ENCODE assay signal across 21 mouse cellular contexts in the genomic region with DNA sequence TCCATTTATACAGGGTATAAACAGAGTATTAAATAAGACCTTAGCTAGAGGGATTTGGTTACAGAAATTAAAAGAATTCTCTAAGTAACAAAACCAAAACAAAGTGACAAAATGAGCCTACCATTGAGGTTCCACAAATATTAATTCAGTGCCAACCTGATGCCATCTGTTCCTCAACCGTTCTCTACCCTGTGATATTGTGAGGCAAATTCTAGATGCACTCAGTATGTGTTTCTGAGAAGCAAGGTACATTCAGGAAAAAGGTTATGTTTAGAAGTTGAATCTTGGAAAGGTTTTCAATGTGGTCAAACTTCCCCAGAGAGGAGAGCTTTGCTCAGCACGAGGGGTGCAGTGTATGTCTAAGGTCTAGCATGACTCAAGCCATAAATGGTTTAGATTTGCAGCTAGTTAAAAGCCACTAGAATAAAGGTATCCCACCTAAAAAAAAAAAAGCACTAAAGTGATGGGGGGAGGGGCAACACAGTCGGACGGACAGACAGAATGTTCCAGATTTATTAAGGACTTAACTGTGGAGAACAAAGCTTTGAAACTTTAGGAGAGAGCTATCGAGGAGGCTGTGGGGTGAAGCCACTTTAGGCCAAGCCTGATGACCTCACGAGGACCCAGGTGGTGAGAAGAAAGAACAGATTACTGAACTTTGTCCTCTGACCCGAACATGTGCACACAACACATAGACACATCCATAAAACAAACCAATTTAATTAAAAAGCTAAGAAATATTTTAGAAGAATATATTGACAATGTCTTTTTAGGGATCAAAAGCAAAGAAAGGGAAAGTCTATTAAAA. TPM values are rescaled to one million over a fixed set of nuclear protein-coding genes. Genes with fewer than 3 reads are reported as not detected.
DNase-seq lines count a peak whose midpoint lies in the region; ATAC-seq and TF ChIP-seq lines count a peak whose summit lies in the region.
"Had no signal": no experiment of that assay in that cellular context is flagged by ENCODE, and none has a peak within 500 bp of the region (broad histone marks: within the 10 kb centered on the region; RNA-seq: fewer than 3 reads in every experiment).

No protein-coding gene starts in this region.

- no peak for TF ChIP-seq EP300 in CH12.LX (IDR thresholded peaks at IDR 0.05; ENCODE audit: low read length)

- H3K4me1 ChIP-seq in CH12.LX (ENCODE audit: control insufficient read depth in 1 of 2, insufficient read depth in 2 of 2), result peaks cover 35 to 63% of the 10 kb centered on the region in 2 experiments

- in situ Hi-C loops in CH12.LX (cut with MboI; ENCODE audit: low pct_ligation_motif_present, low pct_unique_long_range_greater_than_20kb, low sequenced_read_pairs), result no loop called here

- no peak overlapping the region for H3K4me2 ChIP-seq in CH12.LX (ENCODE audit: insufficient read depth, low read depth, poor library complexity, severe bottlenecking)
- H3K4me2 ChIP-seq: embryonic facial prominence, embryonic 15.5 days; heart, embryonic 13.5 days; hindbrain, embryonic 15.5 days had no signal

- H3K27me3 ChIP-seq in CH12.LX (replicated peaks), result no peaks in the 10 kb centered on the region
- H3K27me3 ChIP-seq: embryonic facial prominence, embryonic 15.5 days; heart, embryonic 13.5 days; hindbrain, embryonic 15.5 days; Patski had no signal

- no peak for TF ChIP-seq POLR2A in CH12.LX (IDR thresholded peaks at IDR 0.05; ENCODE audit: low read depth, low read length)

- TF ChIP-seq CTCF in layer of hippocampus, adult 2 months (conservative IDR thresholded peaks at IDR 0.05), result no peak
- TF ChIP-seq CTCF in CH12.LX (conservative IDR thresholded peaks at IDR 0.05 in 1 of 2, IDR thresholded peaks at IDR 0.05 in 1 of 2; ENCODE audit: low read depth in 2 of 2, low read length in 2 of 2), result no peak

- no peak for ATAC-seq in megakaryocyte, adult 5-6 weeks (ENCODE audit: poor library complexity, severe bottlenecking)
- ATAC-seq: activated CD4-positive, CD25-positive, alpha-beta regulatory T cell, adult 4 months; forebrain, embryonic 14.5 days; Patski had no signal

- no peak overlapping the region for H3K4me3 ChIP-seq in layer of hippocampus, adult 2 months
- H3K4me3 ChIP-seq in CH12.LX (replicated peaks in 1 of 3; ENCODE audit: low read depth in 2 of 3, low read length in 2 of 3, poor library complexity in 1 of 3), result no peak overlapping the region
- H3K4me3 ChIP-seq: embryonic facial prominence, embryonic 15.5 days; erythroblast, embryonic 14.5 days; forebrain, embryonic 10.5 days; heart, embryonic 13.5 days; hindbrain, embryonic 15.5 days had no signal

- DNase-seq in cerebellum, adult 18-20 months, result peak; percentile 62 to 77
- no peak for DNase-seq in cerebellum, adult 11-12 months
- no peak for DNase-seq in layer of hippocampus, adult 2 months (ENCODE audit: low spot score in 2 of 2)
- DNase-seq in layer of hippocampus, postnatal 10 days (ENCODE audit: low spot score in 2 of 2), result no peak
- DNase-seq in CH12.LX (ENCODE audit: extremely low read depth), result no peak
- DNase-seq in cerebellum, adult 8-10 months, result peak; percentile 56
- DNase-seq in kidney, adult 9 months, result no peak
- DNase-seq: adrenal gland, postnatal 14 days; embryo, embryonic 11 days; gastrocnemius, postnatal 36 days; heart, adult 11 months; heart, postnatal 36 days had no signal

- dilution Hi-C loops in CH12.LX (cut with MboI; ENCODE audit: extremely low pct_ligation_motif_present, extremely low pct_unique_long_range_greater_than_20kb, low sequenced_read_pairs), result no loop called here

- peak overlapping the region; percentile 68; the same call in 1 of the 2 replicates for H3K27ac ChIP-seq in layer of hippocampus, adult 2 months
- no peak overlapping the region for H3K27ac ChIP-seq in CH12.LX (ENCODE audit: insufficient read depth, low read depth)
- H3K27ac ChIP-seq: embryonic facial prominence, embryonic 15.5 days; forebrain, embryonic 10.5 days; heart, embryonic 13.5 days; hindbrain, embryonic 15.5 days had no signal

- H3K36me3 ChIP-seq in CH12.LX (replicated peaks in 1 of 2; ENCODE audit: control insufficient read depth in 1 of 2, insufficient read depth in 1 of 2, low read length in 1 of 2), result peaks cover 19 to 51% of the 10 kb centered on the region in 2 experiments
- H3K36me3 ChIP-seq: embryonic facial prominence, embryonic 15.5 days; heart, embryonic 13.5 days; hindbrain, embryonic 15.5 days had no signal

- no peak for TF ChIP-seq RAD21 in CH12.LX (IDR thresholded peaks at IDR 0.05; ENCODE audit: low read depth, low read length)

- no peaks in the 10 kb centered on the region for H3K9me3 ChIP-seq in CH12.LX (replicated peaks; ENCODE audit: low read length)
- H3K9me3 ChIP-seq: embryonic facial prominence, embryonic 15.5 days; forebrain, embryonic 10.5 days; heart, embryonic 13.5 days; hindbrain, embryonic 15.5 days had no signal

- H3K79me2 ChIP-seq in CH12.LX (replicated peaks; ENCODE audit: control insufficient read depth, extremely low read depth, insufficient read depth, poor library complexity, severe bottlenecking), result peaks cover 93% of the 10 kb centered on the region

- H3K9ac ChIP-seq in CH12.LX (ENCODE audit: insufficient read depth, low read depth), result peak overlapping the region; percentile 9
- H3K9ac ChIP-seq: embryonic facial prominence, embryonic 15.5 days; heart, embryonic 13.5 days; hindbrain, embryonic 15.5 days had no signal

TF ChIP-seq in CH12.LX, 34 proteins besides CTCF, POLR2A, EP300 and RAD21:
- TF ChIP-seq ZNF384 (IDR thresholded peaks at IDR 0.05; ENCODE audit: low read depth, low read length) (peak; percentile 45; the same call in 1 of the 2 replicates), GABPA (IDR thresholded peaks at IDR 0.05; ENCODE audit: insufficient replicate concordance, low read depth, low read length) (no peak)

RNA-seq across cellular contexts. Expression of gene Bcl2l1, which starts 31.4 kb away (rescaled TPM):
- 100 to 1,000 TPM; 129 to 134 TPM for total RNA-seq in layer of hippocampus, adult 2 months (2021)
- 100 to 1,000 TPM; 109 to 117 TPM for total RNA-seq in layer of hippocampus, postnatal 10 days (2021)
- 47.7 and 80.3 TPM in 2 replicates for total RNA-seq in CH12.LX (2012; rRNA removed)
- total RNA-seq in CH12.LX (2014; rRNA removed), result 13.7 and 21.3 TPM in 2 replicates
- 33.2 and 34.5 TPM in 2 replicates for polyA plus RNA-seq in CH12.LX (2012; ENCODE audit: insufficient read length, low read depth)
- 7.1 and 9.3 TPM in 2 replicates for total RNA-seq in megakaryocyte, adult 5-6 weeks (2015)
- 9.3 and 12.8 TPM in 2 replicates for total RNA-seq in megakaryocyte, adult 5-6 weeks (2017)

RNA-seq across cellular contexts. Expression of gene Cox4i2, which starts 46.2 kb away (rescaled TPM):
- total RNA-seq in layer of hippocampus, adult 2 months (2021), result 1 to 10 TPM; 1.4 to 1.6 TPM
- 1 to 10 TPM; 2.1 to 2.5 TPM for total RNA-seq in layer of hippocampus, postnatal 10 days (2021)
- not detected in 2 replicates for total RNA-seq in CH12.LX (2012; rRNA removed)
- not detected in 2 replicates for total RNA-seq in CH12.LX (2014; rRNA removed)
- not detected in 2 replicates for polyA plus RNA-seq in CH12.LX (2012; ENCODE audit: insufficient read length, low read depth)
- total RNA-seq in megakaryocyte, adult 5-6 weeks (2015), result 0.20 and 0.55 TPM in 2 replicates
- total RNA-seq in megakaryocyte, adult 5-6 weeks (2017), result 0.41 TPM in 1 of 2 replicates, not detected in the other
- polyA plus RNA-seq: activated CD4-positive, CD25-positive, alpha-beta regulatory T cell, adult 4 months; erythroblast, embryonic 14.5 days had no signal

RNA-seq across cellular contexts. Expression of gene Tpx2, which starts 47.6 kb away (rescaled TPM):
- 1 to 10 TPM; 2.0 to 2.2 TPM for total RNA-seq in layer of hippocampus, adult 2 months (2021)
- 1 to 10 TPM; 5.9 to 6.6 TPM for total RNA-seq in layer of hippocampus, postnatal 10 days (2021)
- total RNA-seq in CH12.LX (2012; rRNA removed) (66.1 and 70.9 TPM in 2 replicates), CH12.LX (2014; rRNA removed) (98.0 and 105 TPM in 2 replicates)
- 123 and 127 TPM in 2 replicates for polyA plus RNA-seq in CH12.LX (2012; ENCODE audit: insufficient read length, low read depth)
- total RNA-seq in megakaryocyte, adult 5-6 weeks (2015), result 102 TPM in 2 replicates
- total RNA-seq in megakaryocyte, adult 5-6 weeks (2017), result 122 and 126 TPM in 2 replicates

Comparison
In these comparisons a context has a peak if more than half of its experiments do, and no peak if none do; other contexts are left out.
1. DNase-seq: peak in cerebellum, adult 18-20 months (2 of 2) and cerebellum, adult 8-10 months (single experiment); none in cerebellum, adult 11-12 months (single experiment), layer of hippocampus, adult 2 months (0 of 2), layer of hippocampus, postnatal 10 days (0 of 2), CH12.LX (single experiment) and kidney, adult 9 months (single experiment).
2. RNA of gene Tpx2, which starts 47.6 kb away (total RNA-seq): 102 to 126 TPM in megakaryocyte, adult 5-6 weeks and 66.1 to 105 TPM in CH12.LX; 5.9 to 6.6 TPM in layer of hippocampus, postnatal 10 days and 2.0 to 2.2 TPM in layer of hippocampus, adult 2 months; every median in the first group is over 4 times any median in the second.